Comparison of ENCODE assay signal across 8 mouse cellular contexts in genomic region chr11:80809993-80810821, GRCm38 (mm10). TPM values are rescaled to one million over a fixed set of nuclear protein-coding genes. Genes with fewer than 3 reads are reported as not detected.
DNase-seq lines count a peak whose midpoint lies in the region; ATAC-seq and TF ChIP-seq lines count a peak whose summit lies in the region.

Gene Tmem98 (plus strand): TSS chr11:80810175.

- peak within 1 kb of the TSS; percentile 32; the same call in 1 of the 2 replicates for H3K4me3 ChIP-seq in spleen, adult 2 months (ENCODE audit: extremely low read depth, insufficient read depth, insufficient read length)
- H3K4me3 ChIP-seq in kidney, embryonic 15.5 days (replicated peaks), result peak within 1 kb of the TSS; percentile 64
- H3K4me3 ChIP-seq in liver, embryonic 16.5 days (ENCODE audit: low read depth, low read length), result peak within 1 kb of the TSS; percentile 59

- no peak for TF ChIP-seq CTCF in spleen, adult 2 months (IDR thresholded peaks at IDR 0.05; ENCODE audit: extremely low read depth, insufficient read depth, insufficient read length, insufficient replicate concordance)

- H3K9me3 ChIP-seq in kidney, embryonic 15.5 days (replicated peaks), result no peaks in the 10 kb centered on the region
- H3K9me3 ChIP-seq in liver, embryonic 16.5 days (replicated peaks; ENCODE audit: control insufficient read depth, low read length), result no peaks in the 10 kb centered on the region

- peak within 1 kb of the TSS; percentile 71 for H3K9ac ChIP-seq in kidney, embryonic 15.5 days
- peak within 1 kb of the TSS; percentile 53 for H3K9ac ChIP-seq in liver, embryonic 16.5 days (ENCODE audit: low read depth, low read length)

- TF ChIP-seq POLR2A in spleen, adult 2 months (IDR thresholded peaks at IDR 0.05; ENCODE audit: low read depth, low read length), result no peak

- no peak for DNase-seq in spleen, adult 2 months (ENCODE audit: low read depth in 1 of 2, low spot score in 2 of 2)
- no peak for DNase-seq in spleen, adult 12 weeks (ENCODE audit: low spot score)
- DNase-seq in cerebellum, postnatal 10 days, result peak; percentile 24 to 42
- peak; percentile 46 to 53 for DNase-seq in heart, adult 18-20 months
- peak; percentile 22 for DNase-seq in ovary, postnatal 10 days (ENCODE audit: low spot score)
- no peak for DNase-seq in frontal cortex, postnatal 10 days (ENCODE audit: low spot score in 2 of 2)

- peaks cover 4% of the 10 kb centered on the region; the same call in 1 of the 2 replicates for H3K27me3 ChIP-seq in spleen, adult 2 months (ENCODE audit: control insufficient read depth, insufficient read depth, low read length)
- H3K27me3 ChIP-seq in kidney, embryonic 15.5 days, result no peaks in the 10 kb centered on the region
- H3K27me3 ChIP-seq in liver, embryonic 16.5 days (ENCODE audit: control insufficient read depth, insufficient read depth, low read depth, low read length), result peaks cover 32% of the 10 kb centered on the region

- H3K4me2 ChIP-seq in kidney, embryonic 15.5 days, result peak within 1 kb of the TSS; percentile 87
- peak within 1 kb of the TSS; percentile 67 for H3K4me2 ChIP-seq in liver, embryonic 16.5 days (ENCODE audit: low read depth, low read length)

- no peaks in the 10 kb centered on the region for H3K36me3 ChIP-seq in spleen, adult 2 months (ENCODE audit: control insufficient read depth, insufficient read depth, low read length)
- H3K36me3 ChIP-seq in kidney, embryonic 15.5 days, result peaks cover 30% of the 10 kb centered on the region
- no peaks in the 10 kb centered on the region for H3K36me3 ChIP-seq in liver, embryonic 16.5 days (ENCODE audit: control insufficient read depth, insufficient read depth)

- ATAC-seq in kidney, embryonic 15.5 days (replicated peaks; ENCODE audit: low FRiP score), result peak; percentile 85
- ATAC-seq in liver, embryonic 16.5 days (ENCODE audit: low read depth), result peak; percentile 68

- 5% methylated on average over 45 of the region's 54 CpGs for WGBS in spleen, adult 2 months
- WGBS in kidney, embryonic 15.5 days, result 1% methylated on average over 44 of the region's 54 CpGs
- WGBS in liver, embryonic 16.5 days (ENCODE audit: insufficient replicate concordance), result 3% methylated on average over 49 of the region's 54 CpGs

- no peak within 1 kb of the TSS; the same call in 1 of the 2 replicates for H3K27ac ChIP-seq in spleen, adult 2 months (ENCODE audit: insufficient read depth, low read length)
- H3K27ac ChIP-seq in kidney, embryonic 15.5 days, result peak within 1 kb of the TSS; percentile 91
- 0 out of 2 replicates have a peak within 1 kb of the TSS, but pooled peaks have one; percentile 17 for H3K27ac ChIP-seq in liver, embryonic 16.5 days (ENCODE audit: low read length)

- H3K4me1 ChIP-seq in spleen, adult 2 months (ENCODE audit: control insufficient read depth, insufficient read depth, insufficient read length), result no peaks in the 10 kb centered on the region; the same call in 1 of the 2 replicates
- peaks cover 38% of the 10 kb centered on the region for H3K4me1 ChIP-seq in kidney, embryonic 15.5 days
- H3K4me1 ChIP-seq in liver, embryonic 16.5 days (ENCODE audit: control insufficient read depth, low read depth, low read length), result peaks cover 6% of the 10 kb centered on the region

RNA-seq across cellular contexts. Expression of gene Tmem98, which starts in this region (rescaled TPM):
- polyA plus RNA-seq in spleen, adult 2 months (2012; rRNA removed), result 9.6 and 11.4 TPM in 2 replicates
- 10 to 100 TPM; 12.0 to 14.0 TPM for total RNA-seq in heart, adult 18-20 months (2021)
- 110 and 113 TPM in 2 replicates for polyA plus RNA-seq in kidney, embryonic 15.5 days (2015; fragmentation: Nextera tagmentation; extraction: Ambion mirVana)
- 8.4 and 9.9 TPM in 2 replicates for polyA plus RNA-seq in liver, embryonic 16.5 days (2015; fragmentation: Nextera tagmentation; extraction: Ambion mirVana)

Comparison
In these comparisons a context has a peak if more than half of its experiments do, and no peak if none do; other contexts are left out.
1. DNase-seq: peak in cerebellum, postnatal 10 days (2 of 2), heart, adult 18-20 months (2 of 2) and ovary, postnatal 10 days (single experiment); none in spleen, adult 2 months (0 of 2), spleen, adult 12 weeks (single experiment) and frontal cortex, postnatal 10 days (0 of 2).
2. Peak in every context shown above with its lines, with median percentiles within 50 percentile points of each other: H3K4me3 ChIP-seq.